Mouse (Mus musculus): ENCODE data around the gene Olfr12.
A peak's percentile ranks its signal among the peaks of the same experiment; 100 is the strongest.

Olfr12 gene

GRCm38 (mm10) chr1:92641514-92642272 is 24.1 kb downstream of the Olfr12 start, which contains the start of gene Cops9:
TSS of gene Cops9 (minus strand) at chr1:92641985.
- DNase-seq (ENCODE audit: low spot score): peak; percentile 70

- DNase-seq (ENCODE audit: low spot score): no peak
Measured at GRCm38 (mm10) chr1:92643691-92644090, 26.1 kb downstream of the Olfr12 start.

GRCm38 (mm10) chr1:92644916-92645315 is 27.3 kb downstream of the Olfr12 start:
- no peak for DNase-seq (ENCODE audit: low spot score)

GRCm38 (mm10) chr1:92646111-92646510 is 28.5 kb downstream of the Olfr12 start:
- DNase-seq (ENCODE audit: low spot score): no peak

GRCm38 (mm10) chr1:92646601-92647000 is 29.0 kb downstream of the Olfr12 start:
- no peak for DNase-seq (ENCODE audit: low spot score)

- DNase-seq (ENCODE audit: low spot score): no peak
Measured at GRCm38 (mm10) chr1:92647026-92647425, 29.4 kb downstream of the Olfr12 start.

GRCm38 (mm10) chr1:92647752-92648151 is 30.2 kb downstream of the Olfr12 start:
- DNase-seq (ENCODE audit: low spot score): peak; percentile 70

GRCm38 (mm10) chr1:92648197-92648596 is 30.6 kb downstream of the Olfr12 start:
- no peak for DNase-seq (ENCODE audit: low spot score)

- DNase-seq (ENCODE audit: low spot score): no peak
Measured at GRCm38 (mm10) chr1:92648673-92649072, 31.1 kb downstream of the Olfr12 start, which contains the start of gene Otos. TSS of gene Otos (minus strand) at chr1:92648841.

GRCm38 (mm10) chr1:92651467-92651866 is 33.9 kb downstream of the Olfr12 start:
- no peak for DNase-seq (ENCODE audit: low spot score)

GRCm38 (mm10) chr1:92653179-92653578 is 35.6 kb downstream of the Olfr12 start:
- no peak for DNase-seq (ENCODE audit: low spot score)

GRCm38 (mm10) chr1:92654676-92655075 is 37.1 kb downstream of the Olfr12 start:
- no peak for DNase-seq (ENCODE audit: low spot score)

- DNase-seq (ENCODE audit: low spot score): no peak
Measured at GRCm38 (mm10) chr1:92657025-92657820, 39.6 kb downstream of the Olfr12 start.

- DNase-seq (ENCODE audit: low spot score): no peak
Measured at GRCm38 (mm10) chr1:92659392-92659791, 41.8 kb downstream of the Olfr12 start.

- DNase-seq (ENCODE audit: low spot score): no peak
Measured at GRCm38 (mm10) chr1:92667106-92667505, 49.5 kb downstream of the Olfr12 start.

GRCm38 (mm10) chr1:92669430-92669829 is 51.8 kb downstream of the Olfr12 start:
- DNase-seq (ENCODE audit: low spot score): no peak

- no peak for DNase-seq (ENCODE audit: low spot score)
Measured at GRCm38 (mm10) chr1:92671326-92671725, 53.7 kb downstream of the Olfr12 start.
